Mouse (Mus musculus) MEL (cell line): ENCODE data around the gene Prdm4. TPM values are rescaled to one million over a fixed set of nuclear protein-coding genes. Genes with fewer than 3 reads are reported as not detected.

Experiments used
- DNase-seq: peaks from one replicate; pipeline ENCODE4 v3.0.0; 2011; ENCODE audit warnings: low read depth, low spot score
- H3K27ac ChIP-seq: 2 replicates; pipeline ENCODE4 v1.5.1; 2012; ENCODE audit warnings: low read depth, mild to moderate bottlenecking, control low read depth, low read length, moderate library complexity; ENCODE audit not compliant: control insufficient read depth
- H3K27me3 ChIP-seq, 2 experiments: fragments of 150-350 bp in 1 of 2; sonication (generic) in 1 of 2; 2 replicates each; pipeline ENCODE4 v1.6.1; 2012; ENCODE audit warnings: low read length in 2 of 2, mild to moderate bottlenecking in 2 of 2, improper control_type of control experiment in 1 of 2, moderate library complexity in 1 of 2; ENCODE audit not compliant: insufficient read depth in 2 of 2, control insufficient read depth in 1 of 2
- H3K36me3 ChIP-seq, 2 experiments: 2 replicates each; pipeline ENCODE4 v1.6.1; 2012 to 2014; ENCODE audit warnings: low read length in 2 of 2, improper control_type of control experiment in 1 of 2, inconsistent platforms in 1 of 2, mild to moderate bottlenecking in 1 of 2; ENCODE audit not compliant: insufficient read depth in 2 of 2, control insufficient read depth in 1 of 2
- H3K4me1 ChIP-seq, 2 experiments: fragments of 150-350 bp in 1 of 2; sonication (generic) in 1 of 2; 2 replicates each; pipeline ENCODE4 v1.6.1; 2012; ENCODE audit warnings: low read length in 2 of 2, improper control_type of control experiment in 1 of 2, mild to moderate bottlenecking in 1 of 2; ENCODE audit not compliant: insufficient read depth in 2 of 2, control insufficient read depth in 1 of 2
- H3K4me3 ChIP-seq, 2 experiments: fragments of 150-350 bp in 1 of 2; sonication (generic) in 1 of 2; 2 replicates each; pipeline ENCODE4 v1.5.1; 2012; ENCODE audit warnings: low read depth in 2 of 2, low read length in 2 of 2, mild to moderate bottlenecking in 2 of 2, moderate library complexity in 2 of 2, control low read depth in 1 of 2, improper control_type of control experiment in 1 of 2; ENCODE audit not compliant: control insufficient read depth in 1 of 2, insufficient read depth in 1 of 2
- H3K79me2 ChIP-seq: 2 replicates; pipeline ENCODE4 v1.6.1; 2012; ENCODE audit warnings: mild to moderate bottlenecking, low read length, moderate library complexity; ENCODE audit not compliant: control insufficient read depth, poor library complexity, insufficient read depth
- H3K9ac ChIP-seq: 2 replicates; pipeline ENCODE4 v1.6.1; 2012; ENCODE audit warnings: low read depth, mild to moderate bottlenecking, control low read depth, low read length, moderate library complexity; ENCODE audit not compliant: control insufficient read depth, poor library complexity, severe bottlenecking
- H3K9me3 ChIP-seq: fragments of 150-350 bp; sonication (generic); replicated peaks from 2 replicates; pipeline ENCODE4 v1.6.1; 2012; ENCODE audit warnings: mild to moderate bottlenecking, low read length, improper control_type of control experiment, moderate library complexity; ENCODE audit not compliant: insufficient read depth
- BHLHE40 ChIP-seq: IDR thresholded peaks from 2 replicates; pipeline ENCODE4 v1.6.1; 2012; ENCODE audit warnings: low read depth, mild to moderate bottlenecking, inconsistent platforms, low read length, improper control_type of control experiment, borderline replicate concordance
- CHD1 ChIP-seq: IDR thresholded peaks from 2 replicates; pipeline ENCODE4 v1.6.1; 2012; ENCODE audit warnings: low read depth, mild to moderate bottlenecking, inconsistent platforms, low read length, improper control_type of control experiment
- E2F4 ChIP-seq: IDR thresholded peaks from 2 replicates; pipeline ENCODE4 v1.6.1; 2011; ENCODE audit warnings: low read depth, low read length, improper control_type of control experiment, borderline replicate concordance
- ELF1 ChIP-seq: IDR thresholded peaks from 2 replicates; pipeline ENCODE4 v1.6.1; 2014; ENCODE audit warnings: low read depth, mild to moderate bottlenecking, inconsistent platforms, low read length, improper control_type of control experiment, moderate library complexity
- EP300 ChIP-seq, 2 experiments: IDR thresholded peaks; 2 replicates each; pipeline ENCODE4 v1.6.1; 2011; ENCODE audit warnings: improper control_type of control experiment in 2 of 2, low read length in 2 of 2, low read depth in 1 of 2, mild to moderate bottlenecking in 1 of 2
- ETS1 ChIP-seq: IDR thresholded peaks from 2 replicates; pipeline ENCODE4 v1.6.1; 2012; ENCODE audit warnings: low read depth, mild to moderate bottlenecking, inconsistent platforms, low read length, improper control_type of control experiment, moderate library complexity
- GABPA ChIP-seq: IDR thresholded peaks from 2 replicates; pipeline ENCODE4 v1.6.1; 2012; ENCODE audit warnings: low read depth, mild to moderate bottlenecking, inconsistent platforms, low read length, improper control_type of control experiment, moderate library complexity
- GATA1 ChIP-seq: IDR thresholded peaks from 2 replicates; pipeline ENCODE4 v1.6.1; 2011; ENCODE audit warnings: low read depth, low read length, improper control_type of control experiment
- HCFC1 ChIP-seq: IDR thresholded peaks from 2 replicates; pipeline ENCODE4 v1.6.1; 2012; ENCODE audit warnings: low read depth, mild to moderate bottlenecking, inconsistent platforms, low read length, improper control_type of control experiment, moderate library complexity
- JUND ChIP-seq: IDR thresholded peaks from 2 replicates; pipeline ENCODE4 v1.6.1; 2011; ENCODE audit warnings: low read depth, mild to moderate bottlenecking, improper control_type of control experiment, low read length
- KAT2A ChIP-seq: conservative IDR thresholded peaks from 2 replicates; pipeline ENCODE4 v1.6.1; 2012; ENCODE audit warnings: low read depth, low read length, improper control_type of control experiment, inconsistent platforms
- MAFK ChIP-seq: IDR thresholded peaks from 2 replicates; pipeline ENCODE4 v1.6.1; 2011; ENCODE audit warnings: low read depth, mild to moderate bottlenecking, low read length, improper control_type of control experiment, borderline replicate concordance
- MAX ChIP-seq: IDR thresholded peaks from 2 replicates; pipeline ENCODE4 v1.6.1; 2011; ENCODE audit warnings: low read length, improper control_type of control experiment
- MAZ ChIP-seq: IDR thresholded peaks from 2 replicates; pipeline ENCODE4 v1.6.1; 2012; ENCODE audit warnings: low read depth, mild to moderate bottlenecking, inconsistent platforms, low read length, improper control_type of control experiment
- MXI1 ChIP-seq: IDR thresholded peaks from 2 replicates; pipeline ENCODE4 v1.6.1; 2011; ENCODE audit warnings: mild to moderate bottlenecking, low read depth, low read length, improper control_type of control experiment
- NELFE ChIP-seq: IDR thresholded peaks from 2 replicates; pipeline ENCODE4 v1.6.1; 2011; ENCODE audit warnings: low read depth, low read length, improper control_type of control experiment
- NRF1 ChIP-seq: IDR thresholded peaks from 2 replicates; pipeline ENCODE4 v1.6.1; 2014; ENCODE audit warnings: low read depth, mild to moderate bottlenecking, inconsistent platforms, low read length, improper control_type of control experiment, moderate library complexity; ENCODE audit not compliant: poor library complexity, insufficient read depth, severe bottlenecking
- POLR2A ChIP-seq, 2 experiments: IDR thresholded peaks; 2 replicates each; pipeline ENCODE4 v1.6.1; 2011 to 2012; ENCODE audit warnings: low read length in 2 of 2, mild to moderate bottlenecking in 2 of 2, control low read depth in 1 of 2, improper control_type of control experiment in 1 of 2, low read depth in 1 of 2, moderate library complexity in 1 of 2; ENCODE audit not compliant: control insufficient read depth in 1 of 2, insufficient read depth in 1 of 2, poor library complexity in 1 of 2
- RAD21 ChIP-seq: IDR thresholded peaks from 2 replicates; pipeline ENCODE4 v1.6.1; 2011; ENCODE audit warnings: mild to moderate bottlenecking, low read depth, low read length, improper control_type of control experiment
- RCOR1 ChIP-seq: IDR thresholded peaks from 2 replicates; pipeline ENCODE4 v1.6.1; 2012; ENCODE audit warnings: low read depth, mild to moderate bottlenecking, inconsistent platforms, low read length, improper control_type of control experiment
- SIN3A ChIP-seq: IDR thresholded peaks from 2 replicates; pipeline ENCODE4 v1.6.1; 2012; ENCODE audit warnings: low read length, improper control_type of control experiment, inconsistent platforms
- TBP ChIP-seq: IDR thresholded peaks from 2 replicates; pipeline ENCODE4 v1.8.0; 2011; ENCODE audit warnings: low read depth, low read length, improper control_type of control experiment
- TCF12 ChIP-seq: IDR thresholded peaks from 2 replicates; pipeline ENCODE4 v1.6.1; 2014; ENCODE audit warnings: low read depth, mild to moderate bottlenecking, inconsistent platforms, low read length, improper control_type of control experiment, moderate library complexity
- UBTF ChIP-seq: IDR thresholded peaks from 2 replicates; pipeline ENCODE4 v1.6.1; 2012; ENCODE audit warnings: low read depth, mild to moderate bottlenecking, inconsistent platforms, low read length, improper control_type of control experiment, moderate library complexity, borderline replicate concordance; ENCODE audit not compliant: insufficient read depth
- USF1 ChIP-seq: IDR thresholded peaks from 2 replicates; pipeline ENCODE4 v1.6.1; 2014; ENCODE audit warnings: low read depth, mild to moderate bottlenecking, inconsistent platforms, low read length, improper control_type of control experiment, moderate library complexity
- USF2 ChIP-seq, 2 experiments: IDR thresholded peaks; 2 replicates each; pipeline ENCODE4 v1.6.1; 2011 to 2012; ENCODE audit warnings: improper control_type of control experiment in 2 of 2, low read length in 2 of 2, borderline replicate concordance in 1 of 2, inconsistent platforms in 1 of 2, low read depth in 1 of 2, mild to moderate bottlenecking in 1 of 2; ENCODE audit not compliant: insufficient read depth in 1 of 2
- ZKSCAN1 ChIP-seq: IDR thresholded peaks from 2 replicates; pipeline ENCODE4 v1.6.1; 2012; ENCODE audit warnings: low read depth, mild to moderate bottlenecking, inconsistent platforms, low read length, improper control_type of control experiment, moderate library complexity
- ZMIZ1 ChIP-seq: IDR thresholded peaks from 2 replicates; pipeline ENCODE4 v1.6.1; 2012; ENCODE audit warnings: low read depth, mild to moderate bottlenecking, inconsistent platforms, low read length, improper control_type of control experiment, moderate library complexity
- ZNF384 ChIP-seq: IDR thresholded peaks from 2 replicates; pipeline ENCODE4 v1.6.1; 2012; ENCODE audit warnings: low read depth, mild to moderate bottlenecking, inconsistent platforms, low read length, improper control_type of control experiment
- polyA plus RNA-seq, 2 experiments: library from polyadenylated mRNA; stranded (reverse) in 1 of 2; unstranded in 1 of 2; fragments of >175 nt in 1 of 2; fragments of >200 nt in 1 of 2; gene quantifications; 2 replicates each; pipeline versions ENCODE4 v1.2.1 to v1.2.4; 2012; ENCODE audit warnings: low replicate concordance in 2 of 2, low read depth in 1 of 2; ENCODE audit not compliant: insufficient read length in 2 of 2, insufficient read depth in 1 of 2, missing spikeins in 1 of 2
- total RNA-seq: library from RNA; depleted of rRNA; stranded (reverse); fragments of 300-350 nt; gene quantifications from 2 replicates; pipeline ENCODE4 v1.2.3, GENCODE M21; 2012

Prdm4 gene
- total and polyA plus RNA-seq, 3 experiments: 26.2 to 43.4 (median 38.5) TPM

GRCm38 (mm10) chr10:85962897-85963296 lies 46.0 kb upstream of the Prdm4 start:
- Histone ChIP-seq H3K27ac (no peak overlapping the region), H3K9me3 (no peaks in the 10 kb centered on the region), H3K36me3 (0 out of 4 replicates have a peak, but pooled peaks cover 0 to 2% of the 10 kb centered on the region in 2 experiments), H3K79me2 (no peaks in the 10 kb centered on the region), H3K27me3 (peaks cover 0 to 3% of the 10 kb centered on the region in 2 experiments; a peak in 3 of 4 replicates), H3K9ac (no peak overlapping the region), H3K4me1 (no peaks in the 10 kb centered on the region), H3K4me3 (no peak overlapping the region)
- TF ChIP-seq KAT2A (no peak), NRF1 (no peak), USF2 (IDR thresholded peaks at IDR 0.05; ENCODE audit: borderline replicate concordance in 1 of 2, insufficient read depth in 1 of 2, low read depth in 1 of 2, low read length in 2 of 2) (no peak), RCOR1 (no peak), TBP (no peak), SIN3A (no peak), NELFE (no peak), BHLHE40 (no peak), GATA1 (no peak), E2F4 (no peak), GABPA (no peak), ELF1 (no peak), USF1 (no peak), MAX (no peak), JUND (no peak), HCFC1 (no peak)
- no peak for DNase-seq

GRCm38 (mm10) chr10:85957464-85957950 lies 40.6 kb upstream of the Prdm4 start, which contains the start of gene Rtcb:
Rtcb (minus strand) TSS chr10:85957823.
- peaks cover 26% of the 10 kb centered on the region for H3K79me2 ChIP-seq
- peaks cover 7 to 9% of the 10 kb centered on the region in 2 experiments for H3K36me3 ChIP-seq
- H3K4me3 ChIP-seq: peak within 1 kb of the TSS; percentile 67 to 100
- peak; percentile 96 for DNase-seq
- H3K4me1 ChIP-seq: no peaks in the 10 kb centered on the region
- H3K27me3 ChIP-seq: 0 out of 4 replicates have a peak, but pooled peaks cover 0 to 1% of the 10 kb centered on the region in 2 experiments
- peak within 1 kb of the TSS; percentile 99 for H3K9ac ChIP-seq
- H3K27ac ChIP-seq: peak within 1 kb of the TSS; percentile 90
- H3K9me3 ChIP-seq: no peaks in the 10 kb centered on the region
- no peak for TF ChIP-seq MAFK
- TF ChIP-seq USF2 (IDR thresholded peaks at IDR 0.05; ENCODE audit: borderline replicate concordance in 1 of 2, insufficient read depth in 1 of 2, low read depth in 1 of 2, low read length in 2 of 2): no peak
- no peak for TF ChIP-seq ETS1
- no peak for TF ChIP-seq GATA1
- no peak for TF ChIP-seq ZNF384
- TF ChIP-seq UBTF: no peak
- no peak for TF ChIP-seq USF1
- TF ChIP-seq NRF1: peak; percentile 89
- TF ChIP-seq JUND: no peak
- no peak for TF ChIP-seq RAD21
- TF ChIP-seq EP300 (IDR thresholded peaks at IDR 0.05; ENCODE audit: low read depth in 1 of 2, low read length in 2 of 2): no peak
- peak; percentile 76 for TF ChIP-seq MAX
- peak; percentile 81 for TF ChIP-seq SIN3A
- peak; percentile 33; the same call in 1 of the 2 replicates for TF ChIP-seq TCF12
- peak; percentile 84 for TF ChIP-seq MXI1
- TF ChIP-seq CHD1: no peak
- TF ChIP-seq GABPA: no peak
- TF ChIP-seq ZKSCAN1: no peak
- TF ChIP-seq NELFE: peak; percentile 83
- 0 out of 2 replicates have a peak, but pooled peaks have one; percentile 33 for TF ChIP-seq ELF1
- TF ChIP-seq E2F4: no peak
- TF ChIP-seq ZMIZ1: 0 out of 2 replicates have a peak, but pooled peaks have one; percentile 35
- peak; percentile 67; the same call in 1 of the 2 replicates for TF ChIP-seq MAZ
- TF ChIP-seq POLR2A (IDR thresholded peaks at IDR 0.05; ENCODE audit: control insufficient read depth in 1 of 2, insufficient read depth in 1 of 2, low read depth in 1 of 2, low read length in 2 of 2, poor library complexity in 1 of 2): peak; percentile 55 to 91; a peak in 3 of 4 replicates
- peak; percentile 75 for TF ChIP-seq TBP
